Mouse (Mus musculus): ENCODE results near the gene Tex52. TPM values are rescaled to one million over a fixed set of nuclear protein-coding genes. Genes with fewer than 3 reads are reported as not detected.

Tex52 gene
- polyA plus RNA-seq, 1 experiment from 2014 or later: 0.34 TPM

Other genes with a start within 250 kb of the Tex52 start
- gene Tspan9, start 231.9 kb upstream of the Tex52 start, polyA plus RNA-seq (2015; fragmentation: Nextera tagmentation; extraction: Ambion mirVana): 125 and 132 TPM in 2 replicates
- 4.2 and 5.4 TPM in 2 replicates for gene Tead4, start 74.6 kb upstream of the Tex52 start, polyA plus RNA-seq (2015; fragmentation: Nextera tagmentation; extraction: Ambion mirVana)
- gene Tulp3, start 19.6 kb upstream of the Tex52 start, polyA plus RNA-seq (2015; fragmentation: Nextera tagmentation; extraction: Ambion mirVana): 24.0 and 26.3 TPM in 2 replicates
- gene Rhno1, start 12.5 kb upstream of the Tex52 start, polyA plus RNA-seq (2015; fragmentation: Nextera tagmentation; extraction: Ambion mirVana): 157 and 161 TPM in 2 replicates
- 29.3 and 32.8 TPM in 2 replicates for gene Foxm1, start 12.5 kb upstream of the Tex52 start, polyA plus RNA-seq (2015; fragmentation: Nextera tagmentation; extraction: Ambion mirVana)
- not detected in 2 replicates for gene Gm44596, start within 50 bp of the Tex52 start, polyA plus RNA-seq (2015; fragmentation: Nextera tagmentation; extraction: Ambion mirVana)
- gene Nrip2, start 23.8 kb downstream of the Tex52 start, polyA plus RNA-seq (2015; fragmentation: Nextera tagmentation; extraction: Ambion mirVana): 5.9 and 6.9 TPM in 2 replicates
- gene Itfg2, start 49.5 kb downstream of the Tex52 start, polyA plus RNA-seq (2015; fragmentation: Nextera tagmentation; extraction: Ambion mirVana): 41.1 and 41.3 TPM in 2 replicates
- 434 and 451 TPM in 2 replicates for gene Fkbp4, start 63.2 kb downstream of the Tex52 start, polyA plus RNA-seq (2015; fragmentation: Nextera tagmentation; extraction: Ambion mirVana)
- 0.33 TPM in 1 of 2 replicates, not detected in the other for gene Pzp, start 151.3 kb downstream of the Tex52 start, polyA plus RNA-seq (2015; fragmentation: Nextera tagmentation; extraction: Ambion mirVana)
- gene A2ml1, start 206.2 kb downstream of the Tex52 start, polyA plus RNA-seq (2015; fragmentation: Nextera tagmentation; extraction: Ambion mirVana): not detected in 2 replicates
- gene Klrb1a, start 248.1 kb downstream of the Tex52 start, polyA plus RNA-seq (2015; fragmentation: Nextera tagmentation; extraction: Ambion mirVana): not detected in 2 replicates